Mouse (Mus musculus) lung, postnatal 0 days (tissue): Measurements from ENCODE around the gene Mob1a.

Experiments
- CTCF ChIP-seq: IDR thresholded peaks from 2 replicates; pipeline ENCODE4 v1.5.1; 2016; ENCODE audit warnings: antibody characterized with exemption, mild to moderate bottlenecking
- EP300 ChIP-seq: IDR thresholded peaks from 2 replicates; pipeline ENCODE4 v1.6.1; 2016; ENCODE audit warnings: antibody characterized with exemption, mild to moderate bottlenecking, control low read depth

GRCm38 (mm10) chr6:83392166-83392780 is 66.5 kb downstream of the Mob1a start:
- TF ChIP-seq CTCF (no peak), EP300 (no peak)
